Mouse (Mus musculus) embryonic fibroblast, embryonic 13.5 days (primary cell): Measurements from ENCODE around the gene Gid8.

Source experiments
- CTCF ChIP-seq: IDR thresholded peaks from 2 replicates; pipeline ENCODE4 v1.5.1; 2011; ENCODE audit warnings: mild to moderate bottlenecking, control low read depth, low read length, moderate library complexity, borderline replicate concordance; ENCODE audit not compliant: insufficient read depth
- POLR2A ChIP-seq: IDR thresholded peaks from 2 replicates; pipeline ENCODE4 v1.6.1; 2011; ENCODE audit warnings: low read depth, mild to moderate bottlenecking, control low read depth, low read length, moderate library complexity

GRCm38 (mm10) chr2:180743321-180743720, 33.4 kb downstream of the Gid8 start:
- TF ChIP-seq CTCF (no peak), POLR2A (no peak)
